Mouse (Mus musculus): Measurements from ENCODE around the gene Arhgap10. TPM values are rescaled to one million over a fixed set of nuclear protein-coding genes. Genes with fewer than 3 reads are reported as not detected.

The Arhgap10 gene
- total RNA-seq, 2 experiments from 2014 or later = 0.84 to 3.9 TPM

DNA sequence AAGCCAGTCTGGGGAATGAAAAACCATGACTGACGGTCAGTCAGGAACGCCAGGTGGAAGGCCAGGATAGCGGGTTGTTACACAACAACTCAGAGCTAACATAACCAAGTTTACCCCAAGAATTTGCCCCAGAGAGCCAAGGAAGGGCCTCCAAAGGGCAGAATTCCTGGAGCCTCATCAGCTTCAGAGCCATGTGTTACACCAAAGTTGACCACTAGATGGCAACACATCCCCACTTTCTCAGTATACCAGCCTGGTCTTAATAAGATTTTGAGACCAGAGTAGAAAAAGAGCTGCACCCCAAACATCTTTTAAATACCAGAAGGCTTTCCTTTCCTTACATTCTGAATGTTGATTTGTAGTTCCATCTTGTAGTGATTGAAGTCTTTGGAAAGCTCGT is 98.0 kb downstream of the Arhgap10 start:
- no peak for ATAC-seq (replicated peaks; ENCODE audit: low FRiP score, poor library complexity, severe bottlenecking)

DNA sequence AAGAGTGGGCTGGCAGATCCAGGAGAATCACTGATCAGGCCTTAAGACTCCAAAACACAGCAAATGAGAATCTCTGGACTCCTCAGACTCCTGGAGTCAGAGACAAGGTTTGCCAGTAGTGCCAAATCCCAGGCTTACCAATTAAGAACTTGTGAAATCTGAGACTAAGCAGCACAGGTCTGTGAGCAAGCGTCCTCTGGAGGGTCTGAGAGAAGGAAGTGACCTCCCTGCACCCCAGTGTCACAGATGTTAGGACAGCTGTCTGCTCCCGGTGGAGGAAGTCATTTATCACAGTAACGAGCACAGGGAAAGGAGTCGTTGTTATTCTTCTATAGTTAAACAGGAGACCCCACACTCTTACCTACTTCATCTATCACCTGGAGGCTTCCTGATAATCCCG is 101.0 kb downstream of the Arhgap10 start:
- no peak for ATAC-seq (replicated peaks; ENCODE audit: low FRiP score, poor library complexity, severe bottlenecking)

DNA sequence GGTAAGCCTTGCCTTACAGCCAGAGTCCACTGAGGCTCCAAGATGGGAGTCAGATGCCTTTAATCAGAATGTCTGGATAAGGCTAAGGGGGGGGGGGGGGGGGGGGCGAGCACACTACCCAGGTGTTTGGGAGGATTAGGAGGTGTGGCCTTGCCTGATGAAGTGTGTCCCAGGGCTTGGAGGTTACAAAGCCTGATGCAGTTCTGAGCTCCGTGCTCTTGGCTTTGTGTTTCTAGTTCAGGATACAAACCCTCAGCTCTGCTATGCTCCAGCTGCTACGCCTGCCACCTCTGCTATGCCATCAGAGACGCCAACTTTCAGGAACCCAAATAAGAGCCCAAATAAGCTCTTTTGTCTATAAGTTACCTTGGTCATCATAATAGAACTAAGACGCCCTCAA is 101.7 kb downstream of the Arhgap10 start:
- no peak for ATAC-seq (replicated peaks; ENCODE audit: low FRiP score, poor library complexity, severe bottlenecking)

DNA sequence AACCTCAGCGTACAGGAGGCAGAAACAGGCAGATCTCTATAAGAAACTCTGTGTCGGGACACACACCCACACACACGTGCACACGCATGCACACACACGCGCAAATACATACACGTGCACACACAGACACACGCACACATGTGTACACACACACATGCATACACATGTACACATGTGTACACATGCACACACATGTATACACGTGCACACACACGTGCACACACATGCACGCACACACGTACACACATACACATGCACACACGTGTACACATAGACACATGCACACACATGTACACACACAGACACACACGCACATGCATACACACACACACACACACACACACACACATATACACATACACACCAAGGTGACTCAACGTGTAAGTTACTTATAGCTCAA is 106.5 kb downstream of the Arhgap10 start:
- ATAC-seq (replicated peaks; ENCODE audit: low FRiP score, poor library complexity, severe bottlenecking) = no peak

DNA sequence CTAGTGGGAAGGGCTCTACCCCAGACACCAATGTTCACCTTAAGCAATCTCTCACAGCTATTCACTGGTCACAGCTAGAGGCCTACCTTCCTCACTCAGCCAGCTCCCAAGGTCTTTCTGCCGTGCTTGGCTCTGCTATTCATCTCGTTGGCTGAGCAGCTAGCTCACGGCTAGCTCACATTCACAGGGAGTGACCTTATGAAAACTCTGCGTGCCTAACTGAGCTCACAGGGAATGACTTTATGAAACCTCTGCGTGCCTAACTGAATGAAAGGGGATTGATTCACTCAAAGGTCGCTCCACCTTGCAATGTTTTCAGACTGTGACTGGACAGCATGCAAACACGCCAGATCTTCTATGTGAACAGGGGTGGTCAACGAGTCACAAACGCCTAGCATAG is 107.4 kb downstream of the Arhgap10 start:
- ATAC-seq (replicated peaks; ENCODE audit: low FRiP score, poor library complexity, severe bottlenecking) = no peak

DNA sequence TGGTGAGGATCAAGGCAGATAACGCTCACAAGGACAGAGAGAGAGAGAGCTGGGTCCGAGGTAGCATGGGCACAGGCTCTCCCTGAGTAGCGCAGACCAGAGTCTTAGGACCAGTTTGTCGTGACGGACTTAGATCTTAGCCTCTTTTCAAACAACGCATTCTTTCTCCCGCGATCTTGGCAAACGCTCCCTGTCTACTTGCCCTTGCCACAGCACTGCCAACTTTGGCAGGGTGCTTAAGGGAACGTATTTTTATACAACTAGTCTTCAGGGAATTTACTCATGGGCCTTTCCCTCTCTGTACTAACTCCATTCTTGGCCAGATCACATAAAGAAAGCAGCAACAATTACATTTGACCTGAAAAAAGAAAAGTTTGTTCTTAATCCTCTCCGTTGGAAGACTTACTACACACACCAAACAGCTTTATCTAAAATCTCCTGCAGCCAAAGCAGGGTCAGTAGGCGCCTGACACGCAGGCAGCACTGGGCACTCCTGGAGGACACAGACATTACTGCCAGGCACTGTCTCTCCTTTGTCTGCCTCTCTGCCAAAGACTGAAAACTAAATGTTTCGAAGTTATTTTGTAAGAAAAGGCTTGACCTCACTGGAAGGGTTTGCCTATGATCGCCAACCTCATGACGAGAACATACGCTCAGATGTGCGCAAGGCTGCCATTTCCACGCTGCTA is 109.1 kb downstream of the Arhgap10 start:
- no peak for ATAC-seq (replicated peaks; ENCODE audit: low FRiP score, poor library complexity, severe bottlenecking)

DNA sequence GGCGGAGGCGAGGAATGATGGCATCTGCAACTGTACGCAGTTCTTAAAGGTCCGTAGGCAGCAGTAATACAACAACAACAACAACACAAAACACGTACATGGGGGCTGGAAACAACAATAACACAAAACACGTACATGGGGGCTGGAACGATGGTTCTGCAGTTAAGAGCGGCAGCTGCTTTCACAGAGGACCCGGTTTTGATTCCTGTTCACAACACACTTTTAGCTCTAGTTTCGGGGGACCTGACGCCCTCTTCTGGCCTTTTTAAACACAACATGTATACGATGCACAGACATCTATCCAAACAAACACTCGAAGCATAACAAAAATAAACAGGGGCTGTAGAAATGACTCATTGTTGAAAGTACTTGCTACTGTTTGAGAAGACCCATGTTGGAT is 110.9 kb downstream of the Arhgap10 start:
- no peak for ATAC-seq (replicated peaks; ENCODE audit: low FRiP score, poor library complexity, severe bottlenecking)

DNA sequence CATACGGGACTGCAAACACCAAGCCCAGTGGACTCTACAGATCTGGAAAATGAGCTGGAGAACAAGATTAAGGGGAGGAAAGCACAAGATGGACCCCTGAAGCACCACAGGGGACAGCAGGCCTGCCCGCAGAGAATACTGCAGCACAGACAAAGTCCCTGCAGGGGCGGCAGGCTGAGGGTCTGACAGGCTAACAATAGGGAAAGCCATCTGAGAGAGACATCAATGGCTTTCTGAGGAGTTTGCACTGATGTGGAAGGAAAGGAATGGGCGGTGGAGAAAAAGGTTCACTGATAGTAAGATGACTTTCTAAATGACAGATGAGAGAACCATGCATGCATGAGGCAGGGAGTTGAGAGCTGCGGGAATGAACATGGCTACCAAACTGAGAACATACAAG is 111.3 kb downstream of the Arhgap10 start:
- ATAC-seq (replicated peaks; ENCODE audit: low FRiP score, poor library complexity, severe bottlenecking) = no peak

DNA sequence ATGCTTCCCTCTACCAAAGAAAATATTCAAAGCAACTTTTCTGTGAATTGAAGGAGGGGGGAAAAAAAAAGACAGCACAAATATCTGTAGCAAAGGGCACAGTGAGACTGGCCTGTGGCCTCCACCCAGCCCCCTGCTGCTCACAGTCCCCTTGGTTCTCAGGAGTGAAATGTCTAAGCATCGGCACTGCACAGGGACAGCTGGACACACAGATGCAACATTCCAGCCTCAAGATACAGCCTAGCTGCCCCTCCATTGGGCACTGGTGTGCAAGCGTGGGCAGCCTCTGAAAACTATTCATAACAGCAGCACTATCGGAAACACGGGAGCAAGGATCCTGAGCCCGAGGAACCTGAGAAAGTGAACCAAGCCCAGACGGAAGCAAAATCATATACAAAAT is 113.7 kb downstream of the Arhgap10 start:
- no peak for ATAC-seq (replicated peaks; ENCODE audit: low FRiP score, poor library complexity, severe bottlenecking)

DNA sequence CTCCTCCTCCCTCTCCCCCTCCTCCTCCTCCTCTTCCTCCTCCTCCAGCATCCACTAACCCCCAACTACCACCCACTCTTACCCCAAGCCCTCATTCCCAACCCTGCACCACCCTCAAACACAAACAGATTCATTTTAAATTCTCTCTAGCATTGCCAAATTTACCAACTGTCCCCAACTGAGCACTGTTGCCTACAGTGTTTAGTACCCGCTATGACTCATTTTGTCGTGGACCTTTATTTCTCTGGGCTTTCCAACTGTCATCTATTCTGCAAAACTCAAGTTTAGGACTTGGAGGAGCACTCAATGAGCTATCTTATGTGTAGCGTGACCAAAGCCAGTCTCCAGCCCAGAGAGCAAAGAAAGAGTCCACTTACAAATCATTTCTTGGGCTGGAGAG is 115.8 kb downstream of the Arhgap10 start:
- ATAC-seq (replicated peaks; ENCODE audit: low FRiP score, poor library complexity, severe bottlenecking) = no peak

DNA sequence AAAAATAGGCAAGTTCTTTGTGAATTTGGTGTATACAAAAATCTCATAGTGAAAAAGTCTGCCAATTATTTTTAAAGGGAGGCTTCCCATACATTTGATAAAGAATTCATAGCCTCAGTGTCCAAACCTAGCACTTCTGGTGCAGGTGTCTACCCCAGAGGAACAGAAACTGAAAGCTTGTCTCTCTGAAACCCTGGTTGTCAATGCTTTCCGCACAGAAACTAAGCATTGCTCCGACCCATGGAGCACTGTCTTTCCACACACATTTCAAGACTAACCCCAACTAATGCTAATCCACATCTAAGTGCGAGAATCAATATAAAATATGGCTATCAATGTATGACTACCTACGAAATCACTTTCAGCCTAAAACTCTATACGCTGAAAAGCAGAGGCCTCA is 116.6 kb downstream of the Arhgap10 start:
- ATAC-seq (replicated peaks; ENCODE audit: low FRiP score, poor library complexity, severe bottlenecking) = no peak

DNA sequence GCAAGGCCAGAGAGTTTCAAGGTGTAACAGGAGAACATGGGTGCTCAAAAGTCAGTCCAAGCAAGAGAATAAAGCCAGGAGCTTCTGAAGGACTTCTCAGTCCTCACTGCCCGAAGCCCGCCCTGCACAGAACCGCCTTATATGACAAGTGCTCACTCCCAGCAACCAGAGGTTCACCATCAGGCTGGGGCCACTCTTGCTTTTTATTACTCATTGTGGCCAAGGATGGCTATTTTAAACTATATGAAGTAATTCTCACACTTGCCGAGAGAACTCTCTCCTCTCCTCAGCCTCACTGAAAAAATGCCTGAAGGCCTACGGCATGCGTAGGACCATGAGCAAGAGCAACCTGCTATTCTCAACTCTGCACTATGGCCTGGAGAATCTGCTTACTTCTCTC is 133.7 kb downstream of the Arhgap10 start:
- no peak for ATAC-seq (replicated peaks; ENCODE audit: low FRiP score, poor library complexity, severe bottlenecking)

DNA sequence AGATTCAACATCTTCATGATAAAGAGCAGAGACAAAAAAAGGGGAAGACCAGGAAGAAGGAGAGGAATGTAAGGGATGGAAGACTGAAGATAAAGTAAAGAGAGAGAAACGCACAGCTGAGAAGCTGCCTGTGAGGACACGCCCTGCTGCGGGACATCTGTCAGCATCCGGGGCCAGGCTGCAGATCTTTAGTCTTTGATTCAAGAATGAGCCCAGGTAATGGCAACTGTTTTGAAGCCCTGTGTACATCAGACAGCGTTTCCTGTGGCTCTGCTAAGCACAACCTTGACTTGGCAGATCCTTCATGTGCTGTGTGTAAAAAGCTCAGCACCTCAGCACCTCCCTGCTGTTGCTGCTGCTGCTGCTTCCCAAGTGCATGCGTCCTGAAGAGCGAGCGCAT is 134.1 kb downstream of the Arhgap10 start:
- ATAC-seq (replicated peaks; ENCODE audit: low FRiP score, poor library complexity, severe bottlenecking) = no peak

DNA sequence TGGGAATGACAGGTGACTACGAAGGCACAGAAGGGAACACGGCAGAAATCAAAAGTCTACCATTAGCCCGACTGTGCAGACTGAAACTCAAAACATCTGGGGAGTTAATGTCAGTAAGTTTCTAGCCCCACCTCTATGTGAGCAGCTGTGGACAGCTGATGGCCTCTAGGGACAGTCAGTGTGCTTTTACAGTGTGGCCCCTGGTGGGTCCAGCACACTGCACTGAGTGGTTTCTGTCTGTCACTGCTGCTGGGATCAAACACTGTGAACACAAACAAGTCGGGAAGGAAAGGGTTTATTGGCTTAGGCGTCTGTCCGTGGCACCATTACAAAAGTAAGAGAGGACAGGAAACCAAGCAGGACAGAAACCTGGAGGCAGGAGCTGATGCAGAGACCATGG is 136.9 kb downstream of the Arhgap10 start:
- no peak for ATAC-seq (replicated peaks; ENCODE audit: low FRiP score, poor library complexity, severe bottlenecking)

DNA sequence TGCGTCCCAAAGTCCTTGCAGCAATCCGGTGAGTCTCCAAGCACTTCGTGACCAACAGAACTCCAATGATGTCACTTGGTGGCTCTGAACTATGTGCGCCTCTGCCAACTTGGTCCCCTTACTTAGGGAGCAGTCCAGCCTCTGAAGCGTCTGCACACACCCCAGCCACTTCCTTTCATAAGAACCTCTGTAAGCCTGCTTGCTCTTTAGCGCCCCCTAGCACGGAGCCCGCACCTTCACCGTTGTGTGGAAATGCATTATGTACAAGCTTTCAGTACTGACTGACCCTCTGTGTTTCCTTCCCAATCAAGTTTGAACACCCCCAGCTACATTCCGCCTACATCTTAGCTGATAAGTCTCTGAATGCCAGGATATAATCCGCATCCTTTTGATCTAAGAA is 138.5 kb downstream of the Arhgap10 start:
- no peak for ATAC-seq (replicated peaks; ENCODE audit: low FRiP score, poor library complexity, severe bottlenecking)

DNA sequence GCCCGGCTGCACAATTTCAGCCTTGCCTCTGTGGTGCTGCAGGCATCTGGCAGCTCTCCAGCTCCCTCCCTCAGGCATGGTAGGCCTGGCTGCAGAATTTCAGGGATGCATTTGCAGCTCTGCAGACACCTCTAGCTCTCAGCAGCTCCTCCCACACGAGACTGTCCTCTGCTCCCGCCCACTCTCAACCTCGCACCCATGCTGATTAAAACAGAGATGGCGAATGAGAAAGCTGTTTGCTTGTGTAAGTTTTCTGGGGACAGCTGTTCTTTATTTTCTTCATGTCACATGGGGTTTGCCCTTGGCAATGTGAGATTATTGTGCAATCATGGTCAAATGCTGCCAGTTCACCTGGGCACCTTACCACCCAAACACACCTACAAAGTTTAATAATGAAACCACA is 141.3 kb downstream of the Arhgap10 start:
- no peak for ATAC-seq (replicated peaks; ENCODE audit: low FRiP score, poor library complexity, severe bottlenecking)

DNA sequence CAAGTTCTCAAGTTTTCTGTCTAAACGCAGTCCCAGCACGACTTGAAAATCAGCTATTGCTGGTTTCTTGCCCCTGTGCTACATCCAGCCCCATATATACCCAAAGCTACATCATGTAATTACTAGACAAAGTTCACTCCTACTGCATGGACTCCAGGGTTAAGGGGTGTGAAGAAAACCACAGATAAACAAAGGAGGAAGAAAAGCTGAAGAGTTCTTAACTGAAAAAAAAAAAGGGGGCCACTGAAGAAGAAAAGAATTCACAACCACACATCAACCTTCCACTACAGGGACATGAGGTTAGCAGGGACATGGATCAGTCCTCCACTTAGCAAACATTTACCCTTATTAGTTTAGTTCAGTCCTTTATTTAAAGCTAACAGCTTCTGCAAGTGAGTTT is 141.8 kb downstream of the Arhgap10 start:
- no peak for ATAC-seq (replicated peaks; ENCODE audit: low FRiP score, poor library complexity, severe bottlenecking)

DNA sequence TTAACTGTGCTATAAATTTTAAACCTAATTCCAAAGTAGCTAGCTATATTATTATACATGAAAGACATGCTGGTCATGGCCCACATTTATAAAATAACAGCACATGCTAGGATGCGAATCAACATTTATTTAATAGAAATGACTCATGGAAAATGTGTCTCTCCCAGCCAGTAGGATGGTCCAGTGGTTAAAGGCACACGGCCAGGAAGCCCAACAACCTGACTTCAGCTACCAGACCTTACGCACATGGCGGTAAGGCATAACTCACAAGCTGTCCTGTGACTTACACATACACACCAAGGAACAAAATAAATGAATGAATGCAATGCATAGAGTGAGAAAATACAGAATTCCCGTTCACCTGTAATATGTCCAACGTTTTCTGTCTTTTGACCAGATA is 146.7 kb downstream of the Arhgap10 start:
- no peak for ATAC-seq (replicated peaks; ENCODE audit: low FRiP score, poor library complexity, severe bottlenecking)

DNA sequence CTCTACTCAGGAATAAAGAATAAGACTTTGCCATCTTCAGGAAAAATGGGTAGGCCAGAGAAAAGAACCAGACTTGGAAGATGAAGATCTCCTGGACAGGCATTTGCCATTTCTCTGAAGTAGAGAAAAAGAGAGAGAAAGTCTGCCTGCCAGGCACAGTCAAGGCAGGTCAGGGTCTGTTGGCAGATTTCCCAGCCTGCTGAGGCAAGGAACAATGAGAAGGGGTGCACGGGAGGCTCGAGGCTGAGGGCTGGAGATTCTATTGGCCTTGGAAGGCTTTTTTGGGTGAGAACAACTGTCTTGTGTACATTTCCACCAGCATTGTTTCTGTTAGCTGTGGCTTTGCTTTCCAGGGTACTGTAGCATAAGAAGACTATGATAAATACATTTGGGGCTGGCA is 147.4 kb downstream of the Arhgap10 start:
- ATAC-seq (replicated peaks; ENCODE audit: low FRiP score, poor library complexity, severe bottlenecking) = no peak

DNA sequence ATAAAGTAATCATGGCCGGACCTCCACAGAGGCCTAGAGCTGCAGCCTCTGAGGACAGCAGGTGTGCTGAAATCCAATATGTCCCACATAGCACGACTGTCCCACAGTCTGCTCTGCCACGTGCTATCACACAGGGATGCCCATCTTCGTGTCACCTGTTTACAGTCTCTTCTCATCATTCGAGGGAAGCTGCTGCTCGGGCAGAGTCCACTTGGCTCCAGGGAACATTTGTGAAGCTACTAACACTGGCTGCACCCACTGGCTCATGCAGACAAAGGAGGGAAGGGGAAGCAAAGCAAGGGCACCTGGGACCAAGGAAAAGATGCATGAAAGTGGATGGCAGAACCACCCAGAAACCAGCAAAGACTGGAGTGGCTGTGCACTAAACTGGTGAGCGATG is 148.1 kb downstream of the Arhgap10 start:
- ATAC-seq (replicated peaks; ENCODE audit: low FRiP score, poor library complexity, severe bottlenecking) = no peak

DNA sequence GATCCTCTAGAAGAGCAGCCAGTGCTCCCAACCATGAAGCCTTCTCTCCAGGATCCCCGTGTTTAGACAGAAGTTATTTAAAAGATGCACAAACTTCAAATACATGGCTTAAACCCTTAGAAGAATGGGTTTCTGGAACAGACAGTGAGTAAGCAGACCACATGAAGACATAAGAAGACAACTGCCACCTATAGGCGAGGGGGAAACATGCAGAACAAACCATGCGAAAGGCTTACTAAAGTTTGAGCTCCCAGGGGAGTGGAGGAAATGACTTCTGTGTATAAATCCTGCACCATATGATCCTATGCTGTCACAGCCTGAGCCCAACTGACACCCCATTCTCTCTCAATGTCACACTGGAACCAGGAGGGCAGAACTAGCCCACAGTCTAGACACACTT is 150.7 kb downstream of the Arhgap10 start:
- no peak for ATAC-seq (replicated peaks; ENCODE audit: low FRiP score, poor library complexity, severe bottlenecking)

DNA sequence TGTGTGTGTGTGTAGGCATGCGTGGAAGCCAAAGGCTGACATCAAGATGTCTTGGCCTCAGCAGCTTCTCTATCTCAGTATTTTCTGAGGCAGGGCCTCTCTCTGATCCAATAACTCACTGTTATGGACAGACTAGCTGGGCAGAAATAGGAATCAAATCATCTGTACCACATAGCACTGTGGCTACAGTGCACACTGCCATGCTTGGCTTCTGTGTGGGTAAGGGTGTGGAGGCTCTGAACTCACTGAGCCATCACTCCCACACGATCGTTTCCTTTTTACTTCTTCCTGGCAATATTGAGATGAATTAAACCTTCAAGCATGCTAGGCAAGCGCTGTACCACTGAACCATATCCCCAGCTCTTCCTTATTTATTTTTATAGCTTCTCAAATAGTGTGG is 151.3 kb downstream of the Arhgap10 start:
- no peak for ATAC-seq (replicated peaks; ENCODE audit: low FRiP score, poor library complexity, severe bottlenecking)

All from erythroid progenitor cell, adult 5-6 weeks (primary cell).